Mouse (Mus musculus): Measurements from ENCODE around the gene Tmem245.

- no peak for TF ChIP-seq EP300 (IDR thresholded peaks at IDR 0.05; ENCODE audit: low read depth)
- TF ChIP-seq CTCF (IDR thresholded peaks at IDR 0.05; ENCODE audit: low read depth), result no peak
Measured at GRCm38 (mm10) chr4:56906926-56907325, 40.3 kb downstream of the Tmem245 start.

Measured in heart, postnatal 0 days (tissue).